Mouse (Mus musculus): ENCODE measurements around the gene Reep6. TPM values are rescaled to one million over a fixed set of nuclear protein-coding genes. Genes with fewer than 3 reads are reported as not detected.

Gene Reep6
- polyA plus RNA-seq, 1 experiment from 2014 or later, result 5.7 TPM

- no peak overlapping the region for H3K9ac ChIP-seq
- H3K36me3 ChIP-seq, result no peaks in the 10 kb centered on the region
- 12% methylated on average over 17 of the region's 17 CpGs for WGBS
- no peak for ATAC-seq (ENCODE audit: insufficient number of reproducible peaks, insufficient read depth, low FRiP score, low TSS enrichment)
- H3K27ac ChIP-seq, result no peak overlapping the region
- peaks cover 29% of the 10 kb centered on the region for H3K4me1 ChIP-seq
- no peak overlapping the region for H3K4me3 ChIP-seq
- H3K27me3 ChIP-seq, result peaks cover 98% of the 10 kb centered on the region
- H3K9me3 ChIP-seq, result no peaks in the 10 kb centered on the region
- no peak overlapping the region; the same call in none of the 2 replicates for H3K4me2 ChIP-seq (replicated peaks)
Measured at GRCm38 (mm10) chr10:80347514-80347967, 17.8 kb downstream of the Reep6 start.

GRCm38 (mm10) chr10:80348244-80348781 lies 18.6 kb downstream of the Reep6 start, which contains the start of gene Adamtsl5:
Adamtsl5 (minus strand) TSS chr10:80348412.
- H3K27ac ChIP-seq, result no peak within 1 kb of the TSS
- no peak for ATAC-seq (ENCODE audit: insufficient number of reproducible peaks, insufficient read depth, low FRiP score, low TSS enrichment)
- peak within 1 kb of the TSS; percentile 27; the same call in 1 of the 2 replicates for H3K9ac ChIP-seq

GRCm38 (mm10) chr10:80348981-80349380 lies 19.2 kb downstream of the Reep6 start:
- WGBS, result 17% methylated on average over 26 of the region's 26 CpGs
- peak overlapping the region; percentile 22 for H3K4me3 ChIP-seq
- peak overlapping the region; percentile 19; the same call in 1 of the 2 replicates for H3K9ac ChIP-seq

More at GRCm38 (mm10) chr10:80348244-80348781, 18.6 kb downstream of the Reep6 start, which contains the start of gene Adamtsl5:
- Histone ChIP-seq H3K27me3 (peaks cover 98% of the 10 kb centered on the region), H3K4me2 (replicated peaks) (peak within 1 kb of the TSS; percentile 43), H3K36me3 (no peaks in the 10 kb centered on the region), H3K4me1 (peaks cover 23% of the 10 kb centered on the region), H3K4me3 (peak within 1 kb of the TSS; percentile 22), H3K9me3 (no peaks in the 10 kb centered on the region)
- 1% methylated on average over 42 of the region's 42 CpGs for WGBS

GRCm38 (mm10) chr10:80350292-80350691 lies 20.5 kb downstream of the Reep6 start:
- no peak overlapping the region for H3K27ac ChIP-seq
- ATAC-seq (ENCODE audit: insufficient number of reproducible peaks, insufficient read depth, low FRiP score, low TSS enrichment), result peak; percentile 82
- H3K27me3 ChIP-seq, result peaks cover 98% of the 10 kb centered on the region
- no peak overlapping the region for H3K4me2 ChIP-seq (replicated peaks)
- no peak overlapping the region for H3K4me3 ChIP-seq
- no peaks in the 10 kb centered on the region for H3K36me3 ChIP-seq
- 4% methylated on average over 7 of the region's 7 CpGs for WGBS
- peaks cover 16% of the 10 kb centered on the region for H3K4me1 ChIP-seq
- no peak overlapping the region for H3K9ac ChIP-seq
- no peaks in the 10 kb centered on the region for H3K9me3 ChIP-seq

More at GRCm38 (mm10) chr10:80348981-80349380, 19.2 kb downstream of the Reep6 start:
- Histone ChIP-seq H3K4me2 (replicated peaks) (peak overlapping the region; percentile 43), H3K9me3 (no peaks in the 10 kb centered on the region), H3K27me3 (peaks cover 98% of the 10 kb centered on the region), H3K36me3 (no peaks in the 10 kb centered on the region), H3K4me1 (peaks cover 20% of the 10 kb centered on the region), H3K27ac (no peak overlapping the region)
- ATAC-seq (ENCODE audit: insufficient number of reproducible peaks, insufficient read depth, low FRiP score, low TSS enrichment), result no peak

- Histone ChIP-seq H3K4me3 (no peak overlapping the region), H3K9ac (no peak overlapping the region), H3K36me3 (no peaks in the 10 kb centered on the region), H3K4me2 (replicated peaks) (no peak overlapping the region), H3K9me3 (no peaks in the 10 kb centered on the region), H3K27ac (no peak overlapping the region), H3K4me1 (peaks cover 25% of the 10 kb centered on the region), H3K27me3 (peaks cover 100% of the 10 kb centered on the region)
- WGBS, result 21% methylated on average over 11 of the region's 11 CpGs
- no peak for ATAC-seq (ENCODE audit: insufficient number of reproducible peaks, insufficient read depth, low FRiP score, low TSS enrichment)
Measured at GRCm38 (mm10) chr10:80351896-80352295, 22.1 kb downstream of the Reep6 start.

- ATAC-seq (ENCODE audit: insufficient number of reproducible peaks, insufficient read depth, low FRiP score, low TSS enrichment), result no peak
- Histone ChIP-seq H3K4me2 (replicated peaks) (no peak overlapping the region), H3K27ac (no peak overlapping the region), H3K4me3 (no peak overlapping the region), H3K27me3 (peaks cover 100% of the 10 kb centered on the region), H3K9ac (no peak overlapping the region), H3K36me3 (no peaks in the 10 kb centered on the region), H3K9me3 (no peaks in the 10 kb centered on the region), H3K4me1 (peaks cover 28% of the 10 kb centered on the region)
- WGBS, result 58% methylated on average over 8 of the region's 8 CpGs
Measured at GRCm38 (mm10) chr10:80352727-80353126, 23.0 kb downstream of the Reep6 start.

GRCm38 (mm10) chr10:80355431-80355830 lies 25.7 kb downstream of the Reep6 start:
- no peaks in the 10 kb centered on the region for H3K36me3 ChIP-seq
- no peak overlapping the region for H3K9ac ChIP-seq
- peaks cover 100% of the 10 kb centered on the region for H3K27me3 ChIP-seq
- no peak for ATAC-seq (ENCODE audit: insufficient number of reproducible peaks, insufficient read depth, low FRiP score, low TSS enrichment)
- H3K9me3 ChIP-seq, result no peaks in the 10 kb centered on the region
- peaks cover 18% of the 10 kb centered on the region; the same call in 1 of the 2 replicates for H3K4me1 ChIP-seq
- no peak overlapping the region for H3K4me3 ChIP-seq
- 3% methylated on average over 9 of the region's 9 CpGs for WGBS
- H3K4me2 ChIP-seq (replicated peaks), result no peak overlapping the region
- no peak overlapping the region for H3K27ac ChIP-seq

- H3K27me3 ChIP-seq, result peaks cover 97% of the 10 kb centered on the region
- ATAC-seq (ENCODE audit: insufficient number of reproducible peaks, insufficient read depth, low FRiP score, low TSS enrichment), result no peak
- peaks cover 18% of the 10 kb centered on the region; the same call in 1 of the 2 replicates for H3K4me1 ChIP-seq
- no peaks in the 10 kb centered on the region for H3K9me3 ChIP-seq
- H3K4me2 ChIP-seq (replicated peaks), result peak within 1 kb of the TSS; percentile 70
- peak within 1 kb of the TSS; percentile 40; the same call in 1 of the 2 replicates for H3K9ac ChIP-seq
- H3K4me3 ChIP-seq, result peak within 1 kb of the TSS; percentile 39
- no peak within 1 kb of the TSS for H3K27ac ChIP-seq
- 2% methylated on average over 53 of the region's 53 CpGs for WGBS
- H3K36me3 ChIP-seq, result no peaks in the 10 kb centered on the region
Measured at GRCm38 (mm10) chr10:80356001-80356682, 26.4 kb downstream of the Reep6 start, which contains the start of gene Plk5. Plk5 (plus strand) TSS chr10:80356459.

- Histone ChIP-seq H3K9me3 (no peaks in the 10 kb centered on the region), H3K27ac (no peak overlapping the region), H3K36me3 (no peaks in the 10 kb centered on the region), H3K4me2 (replicated peaks) (peak overlapping the region; percentile 70), H3K4me1 (peaks cover 18% of the 10 kb centered on the region; the same call in 1 of the 2 replicates), H3K4me3 (peak overlapping the region; percentile 39), H3K9ac (peak overlapping the region; percentile 40; the same call in 1 of the 2 replicates), H3K27me3 (peaks cover 93% of the 10 kb centered on the region)
- WGBS, result 2% methylated on average over 33 of the region's 34 CpGs
- ATAC-seq (ENCODE audit: insufficient number of reproducible peaks, insufficient read depth, low FRiP score, low TSS enrichment), result no peak
Measured at GRCm38 (mm10) chr10:80356737-80357136, 27.0 kb downstream of the Reep6 start.

GRCm38 (mm10) chr10:80357336-80357735 lies 27.6 kb downstream of the Reep6 start:
- no peak for ATAC-seq (ENCODE audit: insufficient number of reproducible peaks, insufficient read depth, low FRiP score, low TSS enrichment)
- Histone ChIP-seq H3K36me3 (no peaks in the 10 kb centered on the region), H3K9ac (no peak overlapping the region), H3K27ac (no peak overlapping the region), H3K4me1 (peaks cover 18% of the 10 kb centered on the region; the same call in 1 of the 2 replicates), H3K9me3 (no peaks in the 10 kb centered on the region), H3K4me3 (peak overlapping the region; percentile 39; the same call in 1 of the 2 replicates), H3K27me3 (peaks cover 87% of the 10 kb centered on the region), H3K4me2 (replicated peaks) (peak overlapping the region; percentile 36; the same call in 1 of the 2 replicates)
- 31% methylated on average over 7 of the region's 7 CpGs for WGBS

GRCm38 (mm10) chr10:80357994-80358639 lies 28.4 kb downstream of the Reep6 start:
- peak; percentile 44; the same call in 1 of the 2 replicates for ATAC-seq (ENCODE audit: insufficient number of reproducible peaks, insufficient read depth, low FRiP score, low TSS enrichment)

More at GRCm38 (mm10) chr10:80357994-80358639, 28.4 kb downstream of the Reep6 start:
- Histone ChIP-seq H3K4me1 (peaks cover 18% of the 10 kb centered on the region; the same call in 1 of the 2 replicates), H3K9me3 (no peaks in the 10 kb centered on the region), H3K27me3 (peaks cover 84% of the 10 kb centered on the region), H3K36me3 (no peaks in the 10 kb centered on the region), H3K4me3 (peak overlapping the region; percentile 10), H3K27ac (no peak overlapping the region), H3K9ac (no peak overlapping the region), H3K4me2 (replicated peaks) (peak overlapping the region; percentile 36)
- WGBS, result 7% methylated on average over 31 of the region's 31 CpGs

Data from embryonic facial prominence, embryonic 12.5 days (tissue).